Mouse (Mus musculus): ENCODE results near the gene Ikzf3.

- TF ChIP-seq CTCF (IDR thresholded peaks at IDR 0.05; ENCODE audit: low read depth, low read length) (no peak), POLR2A (IDR thresholded peaks at IDR 0.05; ENCODE audit: borderline replicate concordance, low read depth, low read length) (no peak)
These were observed 96.4 kb downstream of the Ikzf3 start for GRCm38 (mm10) chr11:98449419-98449818.
